Mouse (Mus musculus): ENCODE results near the gene Nxpe4. TPM values are rescaled to one million over a fixed set of nuclear protein-coding genes. Genes with fewer than 3 reads are reported as not detected.

Gene Nxpe4
- polyA plus RNA-seq, 1 experiment from 2014 or later = 7.8 TPM

GRCm38 (mm10) chr9:48236455-48236854 lies 74.6 kb downstream of the Nxpe4 start:
- H3K36me3 ChIP-seq (ENCODE audit: control insufficient read depth, insufficient read depth, low read length) = no peaks in the 10 kb centered on the region
- no peaks in the 10 kb centered on the region for H3K9me3 ChIP-seq (ENCODE audit: control insufficient read depth, low read length)
- WGBS = 72% methylated on average over 6 of the region's 6 CpGs
- no peak overlapping the region for H3K4me3 ChIP-seq (ENCODE audit: low read length)
- no peak for ATAC-seq (ENCODE audit: low FRiP score, low TSS enrichment)
- no peak overlapping the region for H3K4me2 ChIP-seq (replicated peaks; ENCODE audit: low read depth, low read length)
- H3K4me1 ChIP-seq (ENCODE audit: control insufficient read depth, insufficient read depth, low read length) = no peaks in the 10 kb centered on the region
- H3K27me3 ChIP-seq (ENCODE audit: control insufficient read depth, insufficient read depth, low read length) = no peaks in the 10 kb centered on the region
- H3K9ac ChIP-seq (ENCODE audit: low read depth, low read length) = no peak overlapping the region
- H3K27ac ChIP-seq (ENCODE audit: low read depth, low read length) = no peak overlapping the region

- H3K4me1 ChIP-seq (ENCODE audit: control insufficient read depth, insufficient read depth, low read length) = no peaks in the 10 kb centered on the region
- no peak overlapping the region for H3K4me3 ChIP-seq (ENCODE audit: low read length)
- H3K4me2 ChIP-seq (replicated peaks; ENCODE audit: low read depth, low read length) = no peak overlapping the region
- 84% methylated on average over 9 of the region's 9 CpGs for WGBS
- ATAC-seq (ENCODE audit: low FRiP score, low TSS enrichment) = no peak
- H3K36me3 ChIP-seq (ENCODE audit: control insufficient read depth, insufficient read depth, low read length) = no peaks in the 10 kb centered on the region
- no peaks in the 10 kb centered on the region for H3K27me3 ChIP-seq (ENCODE audit: control insufficient read depth, insufficient read depth, low read length)
- H3K9ac ChIP-seq (ENCODE audit: low read depth, low read length) = no peak overlapping the region
- no peaks in the 10 kb centered on the region for H3K9me3 ChIP-seq (ENCODE audit: control insufficient read depth, low read length)
- no peak overlapping the region for H3K27ac ChIP-seq (ENCODE audit: low read depth, low read length)
Measured at GRCm38 (mm10) chr9:48238153-48238755, 76.4 kb downstream of the Nxpe4 start.

- no peak for ATAC-seq (ENCODE audit: low FRiP score, low TSS enrichment)
- H3K4me1 ChIP-seq (ENCODE audit: control insufficient read depth, insufficient read depth, low read length) = no peaks in the 10 kb centered on the region
- WGBS = 85% methylated on average over 5 of the region's 5 CpGs
Measured at GRCm38 (mm10) chr9:48239461-48239860, 77.6 kb downstream of the Nxpe4 start.

GRCm38 (mm10) chr9:48240431-48240830 lies 78.6 kb downstream of the Nxpe4 start:
- Histone ChIP-seq H3K4me2 (replicated peaks; ENCODE audit: low read depth, low read length) (no peak overlapping the region), H3K9me3 (ENCODE audit: control insufficient read depth, low read length) (no peaks in the 10 kb centered on the region), H3K4me3 (ENCODE audit: low read length) (no peak overlapping the region), H3K36me3 (ENCODE audit: control insufficient read depth, insufficient read depth, low read length) (no peaks in the 10 kb centered on the region), H3K27ac (ENCODE audit: low read depth, low read length) (no peak overlapping the region), H3K9ac (ENCODE audit: low read depth, low read length) (no peak overlapping the region), H3K27me3 (ENCODE audit: control insufficient read depth, insufficient read depth, low read length) (no peaks in the 10 kb centered on the region), H3K4me1 (ENCODE audit: control insufficient read depth, insufficient read depth, low read length) (no peaks in the 10 kb centered on the region)
- no peak for ATAC-seq (ENCODE audit: low FRiP score, low TSS enrichment)
- 80% methylated on average over 5 of the region's 5 CpGs for WGBS

More at GRCm38 (mm10) chr9:48239461-48239860, 77.6 kb downstream of the Nxpe4 start:
- H3K4me3 ChIP-seq (ENCODE audit: low read length) = no peak overlapping the region
- H3K27ac ChIP-seq (ENCODE audit: low read depth, low read length) = no peak overlapping the region
- H3K9ac ChIP-seq (ENCODE audit: low read depth, low read length) = no peak overlapping the region
- H3K4me2 ChIP-seq (replicated peaks; ENCODE audit: low read depth, low read length) = no peak overlapping the region
- no peaks in the 10 kb centered on the region for H3K9me3 ChIP-seq (ENCODE audit: control insufficient read depth, low read length)
- no peaks in the 10 kb centered on the region for H3K36me3 ChIP-seq (ENCODE audit: control insufficient read depth, insufficient read depth, low read length)
- H3K27me3 ChIP-seq (ENCODE audit: control insufficient read depth, insufficient read depth, low read length) = no peaks in the 10 kb centered on the region

- no peak overlapping the region for H3K27ac ChIP-seq (ENCODE audit: low read depth, low read length)
- H3K4me3 ChIP-seq (ENCODE audit: low read length) = no peak overlapping the region
- H3K27me3 ChIP-seq (ENCODE audit: control insufficient read depth, insufficient read depth, low read length) = no peaks in the 10 kb centered on the region
- H3K4me1 ChIP-seq (ENCODE audit: control insufficient read depth, insufficient read depth, low read length) = no peaks in the 10 kb centered on the region
- no peaks in the 10 kb centered on the region for H3K36me3 ChIP-seq (ENCODE audit: control insufficient read depth, insufficient read depth, low read length)
- 76% methylated on average over 1 of the region's 1 CpGs for WGBS
- no peaks in the 10 kb centered on the region for H3K9me3 ChIP-seq (ENCODE audit: control insufficient read depth, low read length)
- no peak overlapping the region for H3K9ac ChIP-seq (ENCODE audit: low read depth, low read length)
- ATAC-seq (ENCODE audit: low FRiP score, low TSS enrichment) = no peak
- H3K4me2 ChIP-seq (replicated peaks; ENCODE audit: low read depth, low read length) = no peak overlapping the region
Measured at GRCm38 (mm10) chr9:48241791-48242190, 80.0 kb downstream of the Nxpe4 start.

DNA sequence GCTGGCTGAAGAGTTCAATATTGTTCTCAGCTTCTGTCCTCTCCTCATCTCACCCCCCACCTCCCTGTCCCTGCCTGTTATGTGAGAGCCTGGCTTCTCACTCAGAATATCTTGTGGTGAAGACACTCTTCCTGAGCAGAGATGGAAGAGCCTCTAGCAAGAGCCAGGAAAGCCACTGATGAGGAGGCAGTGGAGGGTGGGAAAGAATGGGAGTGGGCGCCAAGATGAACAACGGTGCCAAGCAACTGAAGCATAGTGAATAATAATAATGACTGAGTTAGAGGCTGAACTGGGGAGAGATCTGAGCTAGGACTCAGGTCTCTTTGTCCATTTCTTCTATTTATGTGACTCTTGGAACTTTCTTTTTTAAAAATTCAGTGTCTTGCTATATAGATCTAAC lies 80.9 kb downstream of the Nxpe4 start:
- H3K4me2 ChIP-seq (replicated peaks; ENCODE audit: low read depth, low read length) = no peak overlapping the region
- H3K4me3 ChIP-seq (ENCODE audit: low read length) = no peak overlapping the region
- no peaks in the 10 kb centered on the region for H3K4me1 ChIP-seq (ENCODE audit: control insufficient read depth, insufficient read depth, low read length)
- no peaks in the 10 kb centered on the region for H3K9me3 ChIP-seq (ENCODE audit: control insufficient read depth, low read length)
- H3K27ac ChIP-seq (ENCODE audit: low read depth, low read length) = no peak overlapping the region
- WGBS = 96% methylated on average over 2 of the region's 2 CpGs
- H3K9ac ChIP-seq (ENCODE audit: low read depth, low read length) = no peak overlapping the region
- ATAC-seq (ENCODE audit: low FRiP score, low TSS enrichment) = no peak
- H3K27me3 ChIP-seq (ENCODE audit: control insufficient read depth, insufficient read depth, low read length) = no peaks in the 10 kb centered on the region
- H3K36me3 ChIP-seq (ENCODE audit: control insufficient read depth, insufficient read depth, low read length) = no peaks in the 10 kb centered on the region

- H3K27ac ChIP-seq (ENCODE audit: low read depth, low read length) = no peak overlapping the region
- no peaks in the 10 kb centered on the region for H3K4me1 ChIP-seq (ENCODE audit: control insufficient read depth, insufficient read depth, low read length)
- no peaks in the 10 kb centered on the region for H3K27me3 ChIP-seq (ENCODE audit: control insufficient read depth, insufficient read depth, low read length)
- WGBS = 83% methylated on average over 3 of the region's 3 CpGs
- no peaks in the 10 kb centered on the region for H3K36me3 ChIP-seq (ENCODE audit: control insufficient read depth, insufficient read depth, low read length)
- H3K4me2 ChIP-seq (replicated peaks; ENCODE audit: low read depth, low read length) = no peak overlapping the region
- H3K4me3 ChIP-seq (ENCODE audit: low read length) = no peak overlapping the region
- ATAC-seq (ENCODE audit: low FRiP score, low TSS enrichment) = no peak
- H3K9ac ChIP-seq (ENCODE audit: low read depth, low read length) = no peak overlapping the region
- no peaks in the 10 kb centered on the region for H3K9me3 ChIP-seq (ENCODE audit: control insufficient read depth, low read length)
Measured at GRCm38 (mm10) chr9:48244175-48244574, 82.4 kb downstream of the Nxpe4 start.

GRCm38 (mm10) chr9:48245525-48245924 lies 83.7 kb downstream of the Nxpe4 start:
- Histone ChIP-seq H3K4me1 (ENCODE audit: control insufficient read depth, insufficient read depth, low read length) (no peaks in the 10 kb centered on the region), H3K27ac (ENCODE audit: low read depth, low read length) (no peak overlapping the region), H3K27me3 (ENCODE audit: control insufficient read depth, insufficient read depth, low read length) (no peaks in the 10 kb centered on the region), H3K36me3 (ENCODE audit: control insufficient read depth, insufficient read depth, low read length) (no peaks in the 10 kb centered on the region), H3K9ac (ENCODE audit: low read depth, low read length) (no peak overlapping the region), H3K9me3 (ENCODE audit: control insufficient read depth, low read length) (no peaks in the 10 kb centered on the region), H3K4me2 (replicated peaks; ENCODE audit: low read depth, low read length) (no peak overlapping the region), H3K4me3 (ENCODE audit: low read length) (no peak overlapping the region)
- no peak for ATAC-seq (ENCODE audit: low FRiP score, low TSS enrichment)
- 84% methylated on average over 1 of the region's 1 CpGs for WGBS

DNA sequence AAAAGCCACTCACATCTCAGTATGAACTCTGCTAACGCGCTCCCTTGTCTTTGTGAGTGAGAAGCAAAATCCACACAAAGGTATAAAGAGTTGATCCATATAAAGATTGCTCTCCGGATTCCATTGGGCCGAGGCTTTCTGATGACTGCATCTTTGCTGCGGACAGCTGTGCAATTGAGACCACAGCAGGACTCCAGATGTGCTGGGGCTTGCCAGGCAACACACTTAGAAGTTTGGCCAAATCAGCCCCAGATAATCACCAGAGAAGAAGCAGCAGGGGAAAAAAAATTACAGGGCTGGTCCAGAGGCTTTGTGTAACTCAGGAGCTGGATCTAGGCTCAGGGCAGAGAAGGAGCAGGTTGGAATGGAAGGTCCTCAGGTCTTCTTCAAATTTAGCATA lies 85.5 kb downstream of the Nxpe4 start:
- Histone ChIP-seq H3K27me3 (ENCODE audit: control insufficient read depth, insufficient read depth, low read length) (no peaks in the 10 kb centered on the region), H3K27ac (ENCODE audit: low read depth, low read length) (no peak overlapping the region), H3K4me3 (ENCODE audit: low read length) (no peak overlapping the region), H3K4me1 (ENCODE audit: control insufficient read depth, insufficient read depth, low read length) (no peaks in the 10 kb centered on the region), H3K36me3 (ENCODE audit: control insufficient read depth, insufficient read depth, low read length) (no peaks in the 10 kb centered on the region), H3K9ac (ENCODE audit: low read depth, low read length) (no peak overlapping the region), H3K9me3 (ENCODE audit: control insufficient read depth, low read length) (no peaks in the 10 kb centered on the region), H3K4me2 (replicated peaks; ENCODE audit: low read depth, low read length) (no peak overlapping the region)
- WGBS = 86% methylated on average over 5 of the region's 5 CpGs
- ATAC-seq (ENCODE audit: low FRiP score, low TSS enrichment) = no peak
